Mouse (Mus musculus): ENCODE results near the gene Dlg2.

Dlg2 gene

DNA sequence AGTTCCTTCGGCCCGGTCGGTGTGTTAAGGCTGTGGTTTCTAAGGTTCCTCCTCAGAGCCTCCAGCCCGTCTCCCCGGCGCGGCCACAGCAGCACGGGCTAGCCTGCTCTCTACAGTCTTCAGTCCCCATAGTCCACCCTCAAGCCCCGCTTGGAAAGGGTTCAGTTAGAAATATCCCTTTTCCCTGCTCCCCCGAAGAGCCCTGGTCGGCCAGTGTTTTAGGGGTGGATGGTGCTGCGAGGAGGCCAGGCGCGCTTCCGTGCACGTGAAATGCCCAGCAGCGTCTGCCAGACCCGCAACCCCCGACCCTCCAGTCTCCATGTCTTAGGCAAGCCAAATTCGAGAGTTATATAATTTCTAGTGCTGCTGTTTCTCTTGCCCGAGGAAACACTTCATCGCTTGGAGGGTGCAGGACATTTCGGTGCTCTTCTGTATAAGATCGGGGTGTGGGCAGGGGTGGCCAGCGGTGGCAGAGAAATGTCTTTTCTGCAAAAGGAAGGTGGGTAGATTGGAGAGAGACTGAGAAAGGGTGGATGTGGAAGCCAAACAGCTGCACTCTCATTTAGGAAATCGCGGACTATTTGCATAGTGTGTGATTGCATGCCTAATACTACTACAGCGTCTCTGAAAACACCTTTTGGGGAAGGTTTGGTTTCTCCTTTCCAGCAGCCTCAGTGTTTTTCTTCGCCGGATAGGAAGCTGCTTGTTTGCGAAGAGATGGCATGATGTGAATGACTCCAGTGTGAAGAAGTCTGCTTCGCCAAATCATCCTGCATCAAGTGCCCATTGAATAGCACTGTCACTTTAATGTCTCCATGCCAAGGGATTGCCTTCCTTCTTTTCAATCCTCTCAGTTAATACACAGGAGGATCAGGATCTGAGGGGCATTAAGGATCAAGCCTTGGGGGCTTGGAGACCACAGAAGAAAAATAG, at the start of gene Dlg2:
TSS of gene Dlg2 (plus strand) at position 360 of the 933 bp plus-strand sequence.
- DNase-seq, result peak in 1 of 2 experiments; percentile 37

DNA sequence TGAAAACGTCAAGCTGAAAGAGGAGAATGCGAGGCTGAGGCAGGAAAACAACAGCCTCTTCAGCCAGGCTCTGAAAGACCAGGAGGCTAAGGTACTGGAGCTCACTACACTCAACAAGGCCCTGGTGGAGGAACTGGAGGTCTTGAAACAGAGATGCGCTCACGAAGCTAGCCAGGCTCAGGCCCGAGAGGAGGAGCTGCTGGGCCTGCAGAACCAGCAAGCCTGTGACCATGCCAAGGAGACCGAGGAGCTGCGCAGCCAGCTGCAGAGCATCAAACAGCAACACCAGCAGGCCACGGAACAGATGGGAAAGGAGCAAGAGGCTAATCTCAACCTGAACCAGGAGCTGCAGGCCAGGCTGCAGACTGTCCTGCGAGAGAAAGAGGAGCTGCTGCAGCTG, 49.5 kb upstream of the Dlg2 start:
- peak; percentile 17 to 26 for DNase-seq

GRCm38 (mm10) chr7:90432221-90432620, 44.3 kb upstream of the Dlg2 start:
- DNase-seq, result no peak

- DNase-seq, result no peak
Measured at GRCm38 (mm10) chr7:90440044-90440443, 36.4 kb upstream of the Dlg2 start.

DNA sequence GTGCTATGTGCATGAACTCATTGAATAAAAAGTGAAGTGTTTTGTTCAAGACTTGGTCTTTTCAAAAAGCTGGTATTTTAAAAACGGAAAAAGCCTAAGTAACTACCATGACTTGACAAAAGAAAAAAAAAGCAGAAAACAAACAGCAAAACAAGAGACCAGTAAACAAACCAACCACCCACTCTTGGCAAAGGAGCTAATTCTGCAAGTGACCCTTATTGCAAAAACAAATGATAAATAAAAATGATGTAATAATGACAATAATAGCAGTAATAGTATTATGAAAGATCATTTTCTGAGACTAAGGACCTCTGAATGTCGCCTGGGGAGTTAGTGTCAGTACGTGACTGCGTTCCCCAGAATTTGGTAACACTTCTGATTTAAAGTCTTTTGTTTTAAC, 34.4 kb upstream of the Dlg2 start:
- peak in 1 of 2 experiments; percentile 5 for DNase-seq

- peak; percentile 97 to 98 for DNase-seq
Measured at GRCm38 (mm10) chr7:90442518-90443080, 33.9 kb upstream of the Dlg2 start, which contains the start of gene Crebzf. Crebzf (plus strand) TSS chr7:90442729.

DNA sequence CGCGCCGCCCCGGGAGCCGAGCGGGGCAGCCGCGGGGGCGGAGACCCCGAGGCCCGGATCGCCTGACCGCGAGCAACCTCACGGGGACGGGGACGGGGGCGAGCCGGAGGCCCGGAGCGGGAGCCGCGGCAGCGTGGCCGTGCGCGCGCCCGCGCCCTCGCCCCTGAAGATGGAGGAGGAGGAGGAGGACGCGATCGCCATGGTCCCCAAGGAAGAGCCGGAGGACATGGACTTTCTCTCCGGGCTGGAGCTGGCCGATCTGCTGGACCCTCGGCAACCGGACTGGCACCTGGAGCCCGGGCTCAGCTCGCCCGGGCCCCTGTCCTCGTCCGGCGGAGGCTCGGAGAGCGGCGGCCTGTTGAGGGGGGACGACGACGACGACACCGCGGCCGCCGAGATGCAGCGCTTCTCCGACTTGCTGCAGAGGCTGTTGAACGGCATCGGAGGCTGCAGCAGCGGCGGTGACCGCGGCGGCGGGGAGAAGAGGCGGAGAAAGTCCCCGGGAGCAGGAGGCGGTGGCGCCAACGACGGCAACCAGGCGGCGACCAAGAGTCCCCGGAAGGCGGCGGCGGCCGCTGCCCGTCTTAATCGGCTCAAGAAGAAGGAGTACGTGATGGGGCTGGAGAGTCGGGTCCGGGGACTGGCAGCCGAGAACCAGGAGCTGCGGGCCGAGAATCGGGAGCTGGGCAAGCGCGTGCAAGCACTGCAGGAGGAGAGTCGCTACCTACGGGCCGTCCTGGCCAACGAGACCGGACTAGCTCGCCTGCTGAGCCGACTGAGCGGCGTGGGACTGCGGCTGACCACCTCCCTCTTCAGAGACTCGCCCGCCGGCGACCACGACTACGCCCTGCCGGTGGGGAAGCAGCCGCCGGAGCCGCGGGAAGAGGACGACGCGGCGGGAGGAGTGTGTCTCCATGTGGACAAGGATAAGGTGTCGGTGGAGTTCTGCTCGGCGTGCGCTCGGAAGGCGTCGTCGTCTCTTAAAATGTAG, 33.1 kb upstream of the Dlg2 start:
- peak; percentile 74 to 76 for DNase-seq

DNA sequence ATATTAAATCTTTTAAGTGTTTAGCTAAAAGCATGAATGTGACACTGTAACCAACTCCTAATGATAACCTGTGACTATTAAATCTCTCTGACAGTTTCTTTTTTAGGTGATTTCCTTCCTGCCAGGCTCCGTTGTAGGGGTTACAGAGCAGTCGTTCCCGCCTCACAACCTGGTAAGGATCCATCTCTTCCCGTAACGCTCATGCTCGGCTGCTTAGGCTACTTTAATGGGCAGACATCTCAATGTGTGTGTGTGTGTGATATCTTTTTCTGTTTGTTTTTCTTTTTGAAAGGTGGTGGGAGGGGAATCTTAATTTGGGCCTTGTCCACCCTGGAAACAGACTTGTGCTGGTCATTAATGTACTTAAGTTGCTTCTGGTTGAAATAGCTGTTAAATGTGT, 32.3 kb upstream of the Dlg2 start:
- no peak for DNase-seq

- no peak for DNase-seq
Measured at GRCm38 (mm10) chr7:90456149-90456844, 20.2 kb upstream of the Dlg2 start.

GRCm38 (mm10) chr7:90456845-90457468, 19.5 kb upstream of the Dlg2 start, which contains the start of gene Tmem126a:
Tmem126a (minus strand) TSS chr7:90457229.
- peak; percentile 88 to 90 for DNase-seq

DNA sequence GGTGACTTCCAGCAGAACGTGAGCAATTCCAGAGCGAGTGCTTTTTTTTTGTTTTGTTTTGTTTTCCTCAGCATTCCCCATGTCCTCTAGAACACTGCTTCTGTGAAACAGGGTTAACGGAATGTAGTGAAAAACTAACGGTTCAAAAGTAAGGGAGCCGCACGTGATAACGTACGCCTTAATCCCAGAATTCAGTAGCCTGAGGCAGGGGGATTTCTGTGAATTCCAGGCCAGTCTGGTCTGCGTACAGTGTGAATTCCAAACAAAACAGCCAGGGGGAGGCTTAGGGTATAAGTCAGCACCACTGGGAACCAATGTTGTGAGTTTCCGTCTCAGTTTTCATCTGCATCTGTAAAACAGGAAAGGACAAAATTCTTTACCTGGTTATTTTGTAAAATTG, 19.0 kb upstream of the Dlg2 start:
- DNase-seq, result peak in 1 of 2 experiments; percentile 8

DNA sequence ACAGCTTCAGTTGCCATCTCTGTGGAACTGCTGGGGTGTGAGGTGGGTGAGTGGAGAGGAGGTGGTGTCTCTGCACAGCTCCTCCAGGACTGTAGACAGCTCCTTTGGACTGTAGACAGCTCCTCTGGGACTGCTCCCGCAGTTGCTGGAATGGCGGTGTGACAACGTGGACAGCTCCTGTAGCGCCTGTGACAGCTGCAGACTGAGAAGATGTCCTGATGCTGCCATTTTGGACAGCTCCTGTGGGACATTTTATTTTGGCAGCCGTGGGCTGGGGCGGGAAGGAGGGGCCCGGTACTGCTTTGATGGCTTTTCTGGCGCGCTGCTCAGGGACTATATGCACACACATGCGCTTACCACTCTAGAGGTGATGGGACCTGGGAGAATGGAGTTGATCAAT, 16.1 kb upstream of the Dlg2 start:
- DNase-seq, result no peak

- DNase-seq, result peak; percentile 59 to 66
Measured at GRCm38 (mm10) chr7:90460930-90461329, 15.5 kb upstream of the Dlg2 start.

GRCm38 (mm10) chr7:90461441-90461840, 15.0 kb upstream of the Dlg2 start:
- DNase-seq, result no peak

DNA sequence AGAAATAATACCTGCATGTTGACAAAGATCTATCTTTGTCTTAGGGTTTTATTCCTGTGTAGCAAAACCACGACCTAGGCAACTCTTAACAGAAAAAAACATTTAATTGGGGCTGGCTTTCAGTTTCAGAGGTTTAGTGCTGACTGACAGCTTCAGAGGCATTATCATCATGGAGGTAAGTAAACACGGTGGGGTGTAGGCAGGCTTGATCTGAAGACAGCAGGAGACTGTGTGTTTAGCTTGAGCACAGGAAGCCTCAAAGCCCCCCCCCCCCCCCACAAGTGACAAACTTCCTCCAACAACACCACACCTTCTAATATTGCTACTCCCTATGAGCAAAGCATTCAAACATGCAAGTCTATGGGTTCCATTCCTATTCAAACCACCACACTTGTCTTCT, 3.0 kb upstream of the Dlg2 start:
- no peak for DNase-seq

GRCm38 (mm10) chr7:90475793-90476312, 619 bp upstream of the Dlg2 start, which contains the start of gene Tmem126b:
Tmem126b (minus strand) TSS chr7:90476001.
- peak; percentile 100 for DNase-seq

- no peak for DNase-seq
Measured at GRCm38 (mm10) chr7:90482607-90483006, 6.1 kb downstream of the Dlg2 start.

GRCm38 (mm10) chr7:90508124-90508523, 31.7 kb downstream of the Dlg2 start:
- DNase-seq, result no peak

GRCm38 (mm10) chr7:90512293-90512692, 35.8 kb downstream of the Dlg2 start:
- no peak for DNase-seq

DNA sequence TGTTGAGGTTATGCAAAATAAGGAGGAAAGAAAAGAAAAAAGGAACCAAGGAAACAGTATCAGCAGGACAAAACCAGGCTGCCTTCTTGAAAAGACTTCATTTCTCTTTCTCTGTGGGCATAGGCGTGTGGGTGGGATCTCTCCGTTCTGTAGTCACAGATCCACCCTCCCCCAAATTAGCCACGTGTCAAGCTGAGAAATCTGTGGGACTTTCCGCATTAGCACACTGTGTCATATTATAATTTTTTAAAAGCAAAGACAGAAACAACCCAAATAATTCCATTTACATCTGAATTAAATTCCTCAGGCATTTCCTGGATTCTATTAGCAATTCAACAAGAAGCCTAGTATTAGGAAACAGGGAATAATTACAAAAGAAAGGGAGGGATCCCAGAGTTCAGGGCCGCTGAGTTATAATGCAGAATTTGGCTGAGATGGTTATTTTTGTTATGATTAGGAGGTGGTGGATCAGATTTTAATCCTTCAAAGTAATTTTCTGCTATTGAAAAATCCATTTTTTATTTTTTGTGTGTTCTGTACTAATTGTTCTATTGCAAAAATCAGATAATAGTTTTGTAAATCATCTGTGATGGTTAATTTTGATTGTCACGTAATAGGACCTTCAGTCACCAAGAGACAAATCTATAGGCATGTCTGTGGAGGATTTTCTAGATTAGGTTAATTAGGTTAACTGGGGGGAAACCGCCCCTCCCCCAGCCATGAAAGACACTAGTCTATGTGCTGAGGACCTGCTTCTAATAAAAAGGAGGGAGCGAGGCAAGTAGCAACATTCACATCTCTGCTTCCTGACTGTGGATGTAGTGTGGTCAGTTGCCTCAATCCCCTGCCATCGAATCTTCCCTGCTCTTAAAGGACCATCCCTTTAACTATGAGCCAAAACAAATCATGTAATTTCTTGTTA, 63.3 kb downstream of the Dlg2 start:
- DNase-seq, result no peak
